Mouse (Mus musculus) cerebellum, postnatal 14 days (tissue): ENCODE results near the gene H60b.
"Not testable (repeated sequence)": the region's sequence is repeated elsewhere in the genome, so short reads cannot be mapped to it uniquely, and the experiment has no call there.

Experiments
- DNase-seq, 2 experiments: peaks; one replicate each; pipeline ENCODE4 v3.0.0; 2021; ENCODE audit warnings: mixed read lengths in 2 of 2

The H60b gene

DNA sequence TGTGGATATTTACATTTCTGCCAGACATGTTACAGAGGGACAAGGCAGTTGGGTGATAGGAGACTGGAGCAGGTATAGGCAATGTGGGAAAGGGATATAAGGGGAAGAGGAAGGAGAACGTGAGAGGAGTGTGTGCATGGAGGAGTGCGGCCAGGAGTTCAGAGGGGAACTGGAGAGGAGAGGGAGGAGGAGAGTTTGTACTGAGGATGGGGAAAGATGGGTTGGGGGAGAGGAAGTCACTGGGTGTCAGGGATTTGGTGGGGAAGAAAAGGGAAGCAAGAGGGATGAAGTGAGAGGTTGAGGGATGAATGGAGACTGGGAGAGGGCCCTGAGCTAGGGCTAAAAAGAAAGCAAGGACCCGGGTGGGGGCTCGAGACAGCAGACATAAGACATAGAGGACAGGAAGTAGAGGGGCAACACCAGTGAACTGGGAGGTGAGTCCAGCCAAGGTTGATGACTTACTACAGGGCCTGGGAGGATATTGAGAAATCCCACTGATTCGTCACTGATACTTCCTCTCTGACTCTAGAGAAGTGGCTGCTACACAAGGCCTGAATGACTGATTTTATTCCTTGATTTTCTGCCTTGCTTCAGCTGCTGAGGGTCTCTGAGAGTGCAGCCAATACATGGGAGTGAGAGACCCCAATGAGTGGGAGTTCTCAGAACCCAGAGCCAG, 7.1 kb downstream of the H60b start:
- DNase-seq, result not testable (repeated sequence)

DNA sequence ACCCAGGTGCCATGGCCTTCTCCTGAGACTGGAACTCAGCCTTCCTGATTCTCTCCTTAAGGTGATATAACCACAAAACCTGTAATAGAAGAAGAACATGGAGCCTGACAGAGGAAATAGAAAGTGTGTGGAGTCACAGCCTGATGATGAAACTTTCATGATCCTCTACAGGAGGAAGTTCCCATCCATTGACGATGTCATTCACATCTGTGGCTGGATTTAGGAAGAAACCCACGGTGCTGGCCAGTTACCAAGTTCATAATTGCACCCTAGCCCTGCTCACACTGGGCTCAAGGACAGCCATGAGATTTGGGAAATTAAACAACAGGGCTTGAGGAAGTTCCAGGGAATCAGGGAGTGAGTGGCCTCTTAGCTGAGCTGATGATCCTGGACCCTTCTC, 7.6 kb downstream of the H60b start:
- DNase-seq, result not testable (repeated sequence)

DNA sequence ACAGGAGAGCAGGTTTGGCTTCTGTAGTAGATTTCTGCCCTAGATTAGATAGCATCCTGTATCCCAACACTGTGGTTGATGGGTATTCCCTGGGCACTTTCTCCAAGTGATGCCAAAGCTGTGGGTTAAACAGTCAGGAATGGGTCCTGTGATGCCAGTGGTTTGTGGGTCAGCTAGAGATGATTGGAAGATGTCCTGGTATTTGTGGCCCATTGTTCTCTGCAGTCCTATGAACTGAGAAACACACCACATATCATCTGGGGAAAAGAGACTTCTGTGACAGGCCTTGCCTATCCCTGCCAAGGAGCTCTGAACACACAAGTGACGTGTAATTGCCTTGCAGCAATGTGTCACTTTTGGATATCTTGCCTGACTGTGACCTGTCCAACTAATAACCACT, 8.7 kb downstream of the H60b start:
- not testable (repeated sequence) for DNase-seq

DNA sequence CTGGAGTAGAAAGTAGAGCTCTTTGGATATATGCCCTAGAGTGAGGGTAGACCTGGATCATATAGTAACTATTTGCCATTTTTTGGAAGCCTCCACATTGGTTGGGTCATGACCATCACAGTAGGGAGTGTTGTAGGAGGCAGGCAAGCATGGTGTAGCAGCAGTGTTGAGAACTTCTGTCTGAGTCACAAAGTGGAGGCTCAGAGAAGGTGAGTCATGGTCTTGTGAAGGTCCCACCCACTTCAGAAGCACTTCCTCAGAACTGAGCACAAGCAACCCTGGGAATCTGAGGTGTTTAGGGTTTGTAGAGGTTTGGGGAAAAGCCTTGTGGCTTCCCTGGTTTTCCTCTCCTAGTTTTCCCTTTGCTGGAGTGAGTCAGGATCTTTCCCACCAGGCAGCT, 10.7 kb downstream of the H60b start:
- not testable (repeated sequence) for DNase-seq

DNA sequence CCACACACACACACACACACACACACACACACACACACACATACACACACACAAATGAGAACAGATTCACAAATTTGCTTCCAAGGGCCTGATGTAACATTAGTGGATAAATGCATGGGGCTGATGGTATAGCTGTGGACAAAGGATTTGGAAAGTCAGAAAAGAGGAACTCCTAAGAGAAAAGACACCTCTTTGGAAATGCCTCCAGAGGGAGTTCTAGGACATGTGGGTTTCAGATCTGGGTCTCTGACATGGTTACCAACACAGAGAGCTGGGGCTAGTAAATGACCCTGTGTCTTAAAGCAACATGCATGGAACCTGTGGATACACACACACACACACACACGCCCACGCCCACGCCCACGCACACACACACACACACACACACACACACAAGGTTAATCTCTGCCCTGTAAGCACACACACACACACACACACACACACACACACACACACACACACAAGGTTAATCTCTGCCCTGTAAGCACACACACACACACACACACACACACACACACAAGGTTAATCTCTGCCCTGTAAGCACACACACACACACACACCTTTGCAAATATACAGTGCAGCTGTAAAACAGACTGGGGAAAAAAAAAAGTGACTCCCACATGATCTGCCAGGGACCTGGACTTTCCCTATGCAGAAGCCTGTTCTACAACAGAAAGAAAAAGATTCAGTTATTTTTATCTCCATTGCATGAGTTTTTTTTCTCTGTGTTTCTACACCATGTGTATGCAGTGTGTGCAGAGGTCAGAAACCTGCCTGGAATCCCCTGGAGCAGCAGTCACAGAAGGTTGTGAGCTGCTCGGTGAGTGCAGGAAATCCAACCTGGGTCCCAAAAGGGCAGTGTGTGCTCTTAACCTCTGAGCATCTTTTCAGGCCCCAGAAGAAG, 14.3 kb downstream of the H60b start:
- DNase-seq, result not testable (repeated sequence)

DNA sequence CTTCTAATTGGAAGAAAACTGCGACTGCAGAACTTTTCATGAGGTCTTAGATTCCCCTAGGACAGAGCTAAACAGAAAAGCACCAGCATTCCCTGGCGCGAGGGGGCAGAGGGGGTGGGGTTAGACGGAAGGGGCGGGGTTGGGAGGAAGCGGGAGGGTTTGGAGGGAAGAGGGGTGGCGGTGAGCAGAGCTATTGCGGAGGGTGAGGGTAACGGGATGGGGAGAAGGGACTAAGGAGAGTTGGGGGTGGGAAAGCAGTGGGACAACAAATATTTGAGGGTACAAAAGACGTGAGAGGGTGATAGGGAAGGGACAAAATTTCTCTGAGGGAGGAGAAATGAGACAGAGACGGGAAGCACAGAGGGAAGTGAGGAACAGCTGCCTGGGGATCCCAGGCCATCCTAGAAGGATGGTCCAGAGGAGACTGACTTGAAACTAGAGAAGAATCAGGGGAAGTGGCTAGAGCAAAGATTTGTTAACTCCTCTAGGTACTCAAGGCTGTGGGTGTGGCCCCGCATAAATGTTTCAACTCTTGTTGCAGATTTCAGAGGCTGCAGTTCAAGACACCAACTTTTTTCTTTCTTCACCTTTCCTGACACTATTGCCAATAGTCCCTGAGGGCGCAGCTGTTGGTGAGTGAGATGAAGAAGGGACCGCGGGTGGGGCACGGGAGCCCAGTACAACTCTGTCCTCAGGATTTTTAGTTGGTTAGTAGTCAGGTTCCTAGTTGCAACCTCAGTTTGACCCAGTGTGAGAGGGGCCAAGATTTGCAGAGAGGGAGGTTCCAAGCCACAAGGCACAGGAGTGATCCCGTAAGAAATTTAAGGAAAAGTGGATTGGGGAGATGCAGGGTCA, 15.2 kb downstream of the H60b start:
- not testable (repeated sequence) for DNase-seq

DNA sequence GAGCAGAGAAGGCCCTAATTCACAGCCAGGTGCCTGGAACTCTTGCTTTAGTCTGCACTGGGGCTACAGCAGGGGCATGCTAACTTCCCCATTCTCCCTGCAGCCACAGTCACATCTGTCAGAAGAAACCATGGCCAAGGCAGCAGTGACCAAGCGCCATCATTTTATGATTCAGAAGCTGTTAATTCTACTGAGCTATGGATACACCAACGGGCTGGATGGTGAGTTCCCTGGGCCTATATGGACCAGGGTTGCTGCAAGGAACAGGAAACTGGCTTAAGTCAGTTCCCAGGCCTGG, 15.8 kb downstream of the H60b start:
- DNase-seq, result not testable (repeated sequence)

DNA sequence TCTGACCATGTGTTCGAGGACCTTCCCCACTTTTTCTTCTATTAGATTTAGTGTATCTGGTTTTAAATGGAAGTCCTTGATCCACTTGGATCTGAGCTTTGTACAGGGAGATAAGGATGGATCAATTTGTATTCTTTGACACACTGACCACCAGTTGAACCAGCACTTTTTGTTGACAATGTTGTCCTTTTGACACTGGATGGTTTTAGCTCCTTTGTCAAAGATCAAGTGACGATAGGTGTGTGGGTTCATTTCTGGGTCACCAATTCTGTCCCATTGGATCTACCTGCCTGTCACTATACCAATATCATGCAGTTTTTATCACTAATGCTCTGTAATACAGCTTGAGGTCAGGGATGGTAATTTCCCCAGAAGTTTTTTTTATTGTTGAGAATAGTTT, 18.1 kb downstream of the H60b start:
- not testable (repeated sequence) for DNase-seq

DNA sequence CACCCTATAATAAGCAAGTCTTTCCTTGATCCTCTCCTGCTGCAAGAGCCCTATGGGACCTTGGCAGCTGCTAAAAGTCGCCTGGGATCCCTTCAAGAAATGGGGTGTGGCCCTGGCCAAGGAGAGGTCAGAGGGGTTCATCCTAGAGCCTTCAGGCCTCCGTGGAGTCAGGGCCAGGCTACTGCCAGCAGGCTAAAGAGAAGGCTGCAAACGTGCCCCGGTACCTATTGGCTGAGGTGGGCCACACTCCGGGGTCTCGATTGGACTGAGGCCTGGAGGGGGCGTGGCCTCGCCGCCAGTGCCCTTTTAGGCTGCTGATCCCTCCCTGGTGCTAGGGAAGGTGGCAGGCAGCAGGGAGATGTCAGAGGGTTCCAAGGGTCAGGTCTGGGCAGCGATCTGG, 32.6 kb downstream of the H60b start:
- DNase-seq, result not testable (repeated sequence)

DNA sequence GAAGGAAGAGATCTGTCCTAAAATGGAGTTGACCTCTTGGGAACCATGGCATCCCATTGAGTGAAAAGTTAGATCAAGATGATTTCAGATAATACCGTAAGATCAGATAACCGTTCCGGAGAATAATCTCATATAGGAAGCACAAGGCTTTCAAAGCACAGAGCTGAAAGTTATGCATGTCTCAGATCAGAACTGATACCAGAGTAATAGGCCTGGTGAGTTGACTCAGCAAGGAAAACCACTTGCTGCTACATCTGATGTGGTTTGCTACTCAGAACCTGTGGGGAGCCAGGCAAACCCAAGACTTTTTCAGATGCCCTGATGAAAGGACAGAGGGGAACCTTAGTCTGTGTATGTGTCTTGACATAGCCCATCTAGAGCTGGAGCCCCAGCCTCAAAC, 43.0 kb downstream of the H60b start:
- not testable (repeated sequence) for DNase-seq

DNA sequence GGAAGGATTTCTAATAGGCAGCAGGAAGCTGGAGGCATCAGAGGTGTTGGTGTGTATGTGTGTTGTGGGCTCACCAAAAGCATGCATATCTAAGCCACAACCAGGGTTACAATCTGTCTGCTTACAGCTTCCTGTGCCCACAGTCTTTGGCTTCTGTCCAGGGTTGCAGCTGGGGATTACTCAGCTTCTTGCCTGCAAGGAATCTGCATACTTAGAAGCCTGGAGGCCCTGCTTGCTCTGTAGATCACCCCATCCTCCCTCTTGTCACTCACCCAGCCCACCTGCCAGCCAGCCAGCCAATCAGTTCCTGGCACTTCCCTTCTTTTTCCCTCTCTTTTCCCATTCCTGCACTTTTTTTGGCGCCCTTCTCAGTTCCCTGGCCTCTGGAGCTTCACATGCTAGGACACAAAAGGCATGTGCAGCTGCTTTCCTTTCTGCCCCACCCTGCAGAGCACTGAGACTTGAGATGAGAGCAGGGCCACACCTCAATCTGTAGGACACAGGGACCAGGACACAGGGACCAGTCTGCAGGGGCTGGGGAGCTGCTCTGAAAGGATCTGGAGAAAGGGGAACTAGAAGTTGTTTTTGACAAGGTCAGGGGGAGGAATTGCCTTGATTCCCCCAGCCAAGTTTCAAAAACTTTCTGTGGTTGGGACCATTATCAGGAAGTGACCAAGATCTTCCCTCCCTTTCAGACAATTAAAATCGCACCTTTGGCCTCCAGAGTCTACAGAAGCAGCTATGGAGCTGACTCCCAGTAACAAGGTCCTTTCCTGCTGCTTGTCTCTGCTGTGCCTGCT, 44.6 kb downstream of the H60b start:
- DNase-seq, result not testable (repeated sequence)

DNA sequence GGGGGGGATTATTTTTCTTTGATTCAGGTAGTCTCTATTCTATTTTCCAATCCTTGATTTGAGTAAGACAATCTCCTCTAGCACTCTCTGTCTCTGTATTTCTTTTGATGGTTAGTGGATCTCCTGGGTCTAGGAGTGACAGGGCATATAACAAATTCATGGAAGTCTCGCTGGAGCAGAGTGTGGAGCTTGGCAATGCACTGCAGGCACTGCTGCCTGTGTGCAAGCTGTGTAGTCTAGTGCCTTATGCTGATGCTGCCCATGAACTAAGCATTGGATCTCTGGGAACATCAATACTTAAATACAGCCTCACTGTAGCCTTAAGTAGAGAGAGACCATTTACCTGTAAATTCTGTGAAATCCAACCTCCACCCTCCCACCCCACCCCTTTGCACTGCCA, 48.1 kb downstream of the H60b start:
- DNase-seq, result not testable (repeated sequence)

DNA sequence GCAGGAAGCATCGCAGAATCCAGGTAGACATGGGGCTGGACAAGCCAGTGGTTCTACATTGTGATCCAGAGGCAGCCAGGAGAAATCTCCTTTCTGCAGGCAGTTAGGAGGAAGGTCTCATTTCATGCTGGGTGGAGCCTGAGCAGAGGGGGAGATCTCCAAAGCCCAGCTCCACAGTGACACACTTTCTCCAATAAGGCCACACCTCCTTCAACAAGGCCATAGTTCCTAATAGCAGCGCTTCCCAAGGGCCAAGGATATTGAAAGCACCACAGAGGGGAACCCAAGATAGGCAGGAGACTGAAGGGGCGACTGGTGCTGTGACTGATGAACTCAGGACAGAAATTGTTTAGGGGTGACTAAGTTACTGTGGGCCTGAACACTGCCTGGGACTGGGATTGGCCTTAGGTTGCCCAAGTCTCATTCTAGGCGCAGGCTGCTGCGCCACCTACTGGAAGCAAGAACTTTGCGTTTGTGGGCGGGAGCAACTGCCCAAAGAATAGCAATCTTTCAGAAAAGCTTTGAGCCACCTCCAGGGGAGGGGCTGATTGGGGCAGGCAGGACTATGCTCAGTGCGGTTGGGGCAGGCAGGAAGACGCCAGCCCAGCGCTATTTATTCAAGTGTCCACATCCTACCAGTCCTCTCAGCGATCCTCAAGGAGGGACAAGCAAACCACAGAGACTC, 53.8 kb downstream of the H60b start:
- peak; percentile 28 to 43 for DNase-seq

DNA sequence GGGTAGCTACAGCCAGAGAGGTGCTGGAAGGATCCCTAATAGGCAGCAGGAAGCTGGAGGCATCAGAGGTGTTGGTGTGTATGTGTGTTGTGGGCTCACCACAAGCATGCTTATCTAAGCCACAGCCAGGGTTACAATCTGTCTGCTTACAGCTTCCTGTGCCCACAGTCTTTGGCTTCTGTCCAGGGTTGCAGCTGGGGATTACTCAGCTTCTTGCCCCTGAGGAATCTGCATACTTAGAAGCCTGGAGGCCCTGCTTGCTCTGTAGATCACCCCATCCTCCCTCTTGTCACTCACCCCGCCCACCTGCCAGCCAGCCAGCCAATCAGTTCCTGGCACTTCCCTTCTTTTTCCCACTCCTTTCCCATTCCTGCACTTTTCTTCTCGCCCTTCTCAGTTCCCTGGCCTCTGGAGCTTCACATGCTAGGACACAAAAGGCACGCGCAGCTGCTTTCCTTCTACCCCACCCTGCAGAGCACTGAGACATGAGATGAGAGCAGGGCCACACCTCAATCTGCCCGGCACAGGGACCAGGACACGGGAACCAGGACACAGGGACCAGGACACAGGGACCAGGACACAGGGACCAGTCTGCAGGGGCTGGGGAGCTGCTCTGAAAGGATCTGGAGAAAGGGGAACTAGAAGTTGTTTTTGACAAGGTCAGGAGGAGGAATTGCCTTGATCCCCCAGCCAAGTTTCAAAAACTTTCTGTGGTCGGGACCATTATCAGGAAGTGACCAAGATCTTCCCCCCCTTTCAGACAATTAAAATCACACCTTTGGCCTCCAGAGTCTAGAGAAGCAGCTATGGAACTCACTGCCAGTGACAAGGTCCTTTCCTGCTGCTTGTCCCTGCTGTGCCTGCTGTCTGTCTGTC, 65.3 kb downstream of the H60b start:
- not testable (repeated sequence) for DNase-seq

DNA sequence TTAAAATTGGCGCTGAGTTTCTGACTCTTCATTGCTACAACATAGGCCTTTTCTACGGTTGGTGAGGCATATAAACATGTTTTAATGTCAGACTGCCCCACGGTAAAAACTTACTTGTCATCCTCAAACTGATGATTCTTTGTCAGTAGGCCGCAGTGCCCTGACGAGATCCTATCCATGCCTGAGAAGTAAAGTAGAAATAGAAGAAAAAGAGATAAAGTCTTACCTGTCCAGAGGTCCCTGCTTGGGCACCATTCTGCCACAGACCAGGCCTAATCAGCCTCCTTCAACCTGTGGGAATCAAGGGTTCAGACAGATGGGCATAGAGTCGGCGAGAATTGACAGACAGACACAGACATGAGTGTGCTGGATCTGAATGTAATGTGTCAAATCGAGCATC, 106.7 kb downstream of the H60b start:
- DNase-seq, result no peak

DNA sequence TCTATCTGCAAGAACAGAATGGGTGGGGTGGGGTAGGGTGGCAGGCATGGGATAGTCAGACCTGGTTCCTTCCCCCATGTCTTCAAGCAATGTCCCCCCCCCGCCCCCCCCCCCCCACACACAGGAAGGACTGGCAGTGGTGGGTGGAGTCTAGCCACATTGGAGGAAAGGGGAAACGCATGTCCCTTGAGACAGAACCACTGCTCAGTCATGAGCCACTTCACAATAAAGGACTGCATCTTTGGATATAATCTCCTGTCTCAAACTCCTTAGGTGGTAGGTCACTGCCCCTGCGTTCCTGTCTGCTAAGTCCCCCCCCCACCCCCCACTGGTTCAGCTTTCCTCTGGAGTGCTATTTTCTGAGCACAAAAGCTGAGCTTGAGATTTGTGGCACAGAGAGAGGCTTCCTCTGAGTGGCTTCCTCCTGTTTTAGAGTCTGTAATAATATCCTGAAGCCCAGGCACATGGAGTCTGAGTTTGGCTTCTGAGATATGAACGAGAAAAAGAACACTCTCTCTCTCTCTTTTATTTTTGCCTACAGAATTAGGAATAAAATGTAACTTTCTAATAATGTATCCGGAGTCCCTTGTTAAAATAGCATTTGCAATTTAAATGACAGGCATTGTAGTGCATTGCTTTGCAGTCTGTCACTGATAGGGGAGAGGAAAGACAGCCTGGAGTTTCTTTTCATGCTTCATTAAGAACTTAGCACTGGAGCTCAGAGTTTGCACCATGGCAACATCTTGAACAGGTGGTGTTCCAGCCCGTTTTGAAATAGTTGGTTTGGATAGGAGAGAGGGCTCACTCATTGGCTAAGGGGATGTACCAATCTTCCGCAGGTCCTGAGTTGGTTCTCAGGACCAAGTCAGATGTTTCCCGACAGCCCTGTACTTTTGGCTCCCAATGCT, 112.7 kb downstream of the H60b start:
- DNase-seq, result not testable (repeated sequence)

DNA sequence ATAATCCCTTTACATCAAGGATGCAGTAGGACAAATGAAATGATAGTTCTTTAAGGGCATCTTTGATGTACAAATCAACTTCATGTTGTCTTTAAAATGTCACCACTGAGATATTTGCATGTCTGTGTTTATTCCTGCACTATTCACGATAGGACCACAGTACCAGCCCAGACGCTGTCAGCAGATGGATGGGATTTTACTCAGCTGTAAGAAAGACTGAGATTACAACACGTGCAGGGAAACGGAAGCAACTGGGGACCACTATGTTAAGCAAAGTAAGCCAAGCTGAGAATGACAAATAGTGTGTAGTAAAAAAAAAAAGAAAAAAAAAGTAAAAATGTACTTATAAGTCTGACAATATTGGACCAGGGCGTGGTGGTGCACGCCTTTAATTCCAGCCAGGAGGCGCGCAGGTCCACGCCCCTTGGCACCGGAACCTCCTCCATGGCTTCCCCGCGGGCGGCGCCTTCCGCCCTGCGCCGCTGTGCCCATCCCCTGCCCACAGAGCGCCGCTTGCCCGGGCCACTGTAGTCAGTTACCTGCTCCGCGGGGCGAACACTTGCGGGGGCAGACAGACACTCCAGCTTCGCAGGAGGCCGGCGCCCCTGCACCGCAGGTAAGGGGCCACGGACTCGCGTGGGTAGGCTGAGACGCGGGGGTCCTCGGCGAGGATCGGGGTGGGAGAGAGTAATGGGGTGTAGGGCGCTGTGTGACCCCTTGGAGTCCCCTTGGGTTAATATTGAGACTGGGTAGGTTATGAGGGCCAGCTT, 114.7 kb downstream of the H60b start:
- peak; percentile 7 to 16 for DNase-seq

DNA sequence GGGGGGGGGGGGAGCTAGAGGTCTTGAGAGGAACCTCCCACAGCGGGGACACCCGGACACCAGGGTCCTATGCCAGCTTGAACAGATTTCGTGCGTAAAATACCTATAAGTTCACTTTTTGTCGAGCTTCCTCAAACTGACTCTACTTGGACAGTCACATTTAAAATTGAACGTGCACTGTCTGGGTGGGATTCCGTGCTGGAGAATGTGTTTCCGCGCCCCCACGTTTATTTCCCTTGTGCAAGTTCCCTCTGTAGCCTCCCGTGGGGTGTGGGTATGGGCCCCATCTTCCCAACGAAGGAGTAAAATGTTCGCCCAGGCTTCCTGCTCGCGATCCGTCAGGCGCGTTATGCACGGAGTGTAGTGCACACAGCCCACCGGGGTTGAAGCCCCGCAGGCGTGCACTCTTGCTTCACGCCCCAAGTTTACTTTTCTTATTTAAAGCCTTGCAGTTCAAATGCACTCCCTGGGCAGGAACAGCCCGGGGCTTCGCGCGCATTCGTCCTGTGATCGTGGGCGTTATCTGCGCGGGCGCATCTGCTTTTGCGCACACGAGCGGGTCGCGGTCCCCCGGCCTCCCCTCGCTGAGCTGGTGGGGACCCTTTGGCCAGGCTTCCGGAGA, 115.4 kb downstream of the H60b start:
- no peak for DNase-seq
